Mouse (Mus musculus): ENCODE data around the gene Syt14. TPM values are rescaled to one million over a fixed set of nuclear protein-coding genes. Genes with fewer than 3 reads are reported as not detected.

Syt14 gene
- polyA plus RNA-seq, 1 experiment from 2014 or later = 1.7 TPM

DNA sequence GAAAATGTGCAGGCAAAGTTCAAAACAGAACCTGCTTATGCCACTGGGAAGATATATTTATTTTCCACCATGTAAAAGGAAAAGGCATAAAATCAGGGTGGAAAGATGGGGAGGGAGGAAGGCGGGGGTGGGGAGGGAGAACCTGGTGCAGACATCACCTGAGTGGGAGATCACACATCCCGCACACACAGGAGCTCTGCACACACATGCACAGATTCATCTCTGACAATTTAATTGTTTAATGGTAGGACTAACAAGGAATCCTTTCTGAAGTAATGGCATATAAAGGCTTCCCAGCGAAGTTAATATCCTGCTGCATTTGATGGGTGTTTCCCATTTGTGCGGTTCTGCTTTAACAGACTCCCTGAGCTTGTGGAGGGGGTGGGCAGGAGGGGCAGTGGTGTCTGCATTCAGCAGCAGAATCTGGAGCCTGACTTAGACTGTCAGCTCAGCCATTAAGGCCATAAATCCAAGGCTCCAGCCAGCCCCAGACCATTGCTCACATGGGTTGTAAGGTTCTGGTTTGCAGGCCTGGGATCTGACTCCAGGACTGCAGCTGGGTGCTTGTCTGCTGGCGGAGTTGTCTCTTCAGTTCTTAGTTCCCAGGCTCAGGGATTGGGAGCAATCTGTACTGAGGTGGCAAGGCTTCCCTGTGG is 174.1 kb downstream of the Syt14 start:
- 42% methylated on average over 5 of the region's 5 CpGs for WGBS
- H3K4me2 ChIP-seq (replicated peaks) = no peak overlapping the region
- H3K27ac ChIP-seq (replicated peaks) = peak overlapping the region; percentile 53
- ATAC-seq (ENCODE audit: insufficient number of reproducible peaks, low FRiP score, low TSS enrichment, low read depth) = no peak
- H3K9ac ChIP-seq = no peak overlapping the region
- 0 out of 2 replicates have a peak, but pooled peaks cover 5% of the 10 kb centered on the region for H3K27me3 ChIP-seq
- H3K4me1 ChIP-seq = peaks cover 40% of the 10 kb centered on the region
- H3K36me3 ChIP-seq = no peaks in the 10 kb centered on the region
- no peak overlapping the region for H3K4me3 ChIP-seq (replicated peaks)
- no peaks in the 10 kb centered on the region for H3K9me3 ChIP-seq (replicated peaks)

DNA sequence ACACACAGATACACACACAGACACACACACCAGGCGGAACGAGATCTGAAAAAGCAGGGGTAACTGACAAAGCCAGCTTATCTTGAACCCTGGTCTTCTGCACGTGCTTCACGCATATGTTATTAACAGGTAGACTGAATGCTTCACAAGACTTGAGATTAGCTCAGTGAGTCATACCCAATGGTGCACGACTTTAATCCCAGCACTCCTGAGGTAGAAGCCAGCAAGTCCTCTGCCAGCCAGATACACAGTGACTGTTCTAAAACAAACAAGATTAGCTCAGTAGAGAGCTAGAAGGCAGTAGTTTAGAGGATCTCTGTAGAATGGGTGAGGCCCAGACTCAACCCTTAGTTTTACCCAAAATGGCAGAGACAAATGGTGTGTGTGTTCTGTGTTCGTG is 175.3 kb downstream of the Syt14 start:
- 68% methylated on average over 6 of the region's 6 CpGs for WGBS

DNA sequence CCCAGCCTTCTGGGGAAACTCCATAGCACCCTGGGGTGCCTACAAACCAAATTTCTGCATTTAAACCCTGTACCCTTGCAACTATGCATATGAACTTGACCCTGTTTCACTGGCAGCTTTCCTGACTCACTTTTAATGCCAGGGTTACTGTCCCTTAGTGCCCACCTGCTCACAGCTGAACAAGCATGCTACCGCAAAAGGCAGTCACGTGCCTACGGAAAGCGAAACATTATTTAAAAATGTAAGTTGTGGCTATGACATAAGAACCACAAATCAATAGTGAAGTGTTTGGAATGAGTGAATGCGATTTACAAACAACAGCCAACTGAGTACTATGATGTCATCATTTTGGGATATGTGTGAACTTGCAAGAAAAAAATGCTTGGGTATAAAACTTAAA is 178.0 kb downstream of the Syt14 start:
- Histone ChIP-seq H3K4me1 (peaks cover 64% of the 10 kb centered on the region), H3K27ac (replicated peaks) (no peak overlapping the region), H3K36me3 (no peaks in the 10 kb centered on the region), H3K27me3 (0 out of 2 replicates have a peak, but pooled peaks cover 5% of the 10 kb centered on the region), H3K9me3 (replicated peaks) (no peaks in the 10 kb centered on the region), H3K9ac (no peak overlapping the region), H3K4me2 (replicated peaks) (no peak overlapping the region), H3K4me3 (replicated peaks) (no peak overlapping the region)
- WGBS = 82% methylated on average over 5 of the region's 5 CpGs
- ATAC-seq (ENCODE audit: insufficient number of reproducible peaks, low FRiP score, low TSS enrichment, low read depth) = no peak

More for the DNA sequence above, 175.3 kb downstream of the Syt14 start:
- Histone ChIP-seq H3K27me3 (0 out of 2 replicates have a peak, but pooled peaks cover 5% of the 10 kb centered on the region), H3K36me3 (no peaks in the 10 kb centered on the region), H3K27ac (replicated peaks) (no peak overlapping the region), H3K9me3 (replicated peaks) (no peaks in the 10 kb centered on the region), H3K9ac (no peak overlapping the region), H3K4me3 (replicated peaks) (no peak overlapping the region), H3K4me2 (replicated peaks) (no peak overlapping the region), H3K4me1 (peaks cover 46% of the 10 kb centered on the region)
- no peak for ATAC-seq (ENCODE audit: insufficient number of reproducible peaks, low FRiP score, low TSS enrichment, low read depth)

DNA sequence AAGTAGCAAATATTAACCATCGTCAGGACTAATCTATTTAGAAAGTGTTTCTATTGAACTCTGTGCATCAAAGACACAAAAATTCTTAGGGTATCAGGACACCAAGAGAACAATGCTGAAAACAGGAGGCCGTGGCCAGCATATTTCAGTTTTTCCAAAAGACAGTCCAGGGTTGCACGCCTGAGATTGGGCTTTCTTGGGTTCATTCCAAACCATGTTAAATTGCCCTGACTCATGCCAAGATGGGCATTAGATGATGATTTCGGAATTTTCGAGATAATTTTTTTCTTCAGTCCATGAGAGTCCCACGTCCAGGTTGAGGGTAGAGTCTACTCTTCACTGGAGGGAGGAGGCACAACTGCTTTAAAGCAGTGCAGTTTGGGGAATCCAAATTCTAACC is 178.6 kb downstream of the Syt14 start:
- 50% methylated on average over 6 of the region's 6 CpGs for WGBS
- no peak overlapping the region for H3K27ac ChIP-seq (replicated peaks)
- H3K9me3 ChIP-seq (replicated peaks) = no peaks in the 10 kb centered on the region
- no peak overlapping the region for H3K4me3 ChIP-seq (replicated peaks)
- 0 out of 2 replicates have a peak, but pooled peaks cover 5% of the 10 kb centered on the region for H3K27me3 ChIP-seq
- no peaks in the 10 kb centered on the region for H3K36me3 ChIP-seq
- no peak overlapping the region for H3K4me2 ChIP-seq (replicated peaks)
- H3K9ac ChIP-seq = no peak overlapping the region
- H3K4me1 ChIP-seq = peaks cover 64% of the 10 kb centered on the region
- ATAC-seq (ENCODE audit: insufficient number of reproducible peaks, low FRiP score, low TSS enrichment, low read depth) = no peak

DNA sequence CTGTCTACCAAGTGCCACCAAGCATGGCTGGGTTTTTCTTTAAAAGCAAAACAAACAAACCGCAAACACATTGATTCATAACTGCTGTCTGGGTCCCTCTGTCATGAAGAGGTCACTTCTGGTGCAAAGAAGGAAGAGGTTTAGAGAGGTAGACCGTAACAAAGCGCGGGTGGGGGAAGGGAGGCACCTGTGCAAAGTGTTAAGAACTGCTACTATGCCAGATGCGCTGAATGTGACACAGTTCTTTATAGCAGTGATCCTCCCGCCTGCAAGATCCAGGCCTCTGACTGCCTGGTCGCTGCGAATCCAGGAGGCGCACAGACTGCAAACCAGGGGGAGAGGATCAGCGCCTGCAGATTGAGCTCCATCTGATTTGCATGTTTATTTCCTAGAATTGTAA is 179.2 kb downstream of the Syt14 start:
- Histone ChIP-seq H3K27me3 (0 out of 2 replicates have a peak, but pooled peaks cover 5% of the 10 kb centered on the region), H3K9me3 (replicated peaks) (no peaks in the 10 kb centered on the region), H3K27ac (replicated peaks) (peak overlapping the region; percentile 99), H3K9ac (no peak overlapping the region), H3K4me3 (replicated peaks) (peak overlapping the region; percentile 87; the same call in 1 of the 2 replicates), H3K36me3 (no peaks in the 10 kb centered on the region), H3K4me1 (peaks cover 64% of the 10 kb centered on the region), H3K4me2 (replicated peaks) (peak overlapping the region; percentile 70)
- no peak for ATAC-seq (ENCODE audit: insufficient number of reproducible peaks, low FRiP score, low TSS enrichment, low read depth)
- WGBS = 20% methylated on average over 10 of the region's 10 CpGs

DNA sequence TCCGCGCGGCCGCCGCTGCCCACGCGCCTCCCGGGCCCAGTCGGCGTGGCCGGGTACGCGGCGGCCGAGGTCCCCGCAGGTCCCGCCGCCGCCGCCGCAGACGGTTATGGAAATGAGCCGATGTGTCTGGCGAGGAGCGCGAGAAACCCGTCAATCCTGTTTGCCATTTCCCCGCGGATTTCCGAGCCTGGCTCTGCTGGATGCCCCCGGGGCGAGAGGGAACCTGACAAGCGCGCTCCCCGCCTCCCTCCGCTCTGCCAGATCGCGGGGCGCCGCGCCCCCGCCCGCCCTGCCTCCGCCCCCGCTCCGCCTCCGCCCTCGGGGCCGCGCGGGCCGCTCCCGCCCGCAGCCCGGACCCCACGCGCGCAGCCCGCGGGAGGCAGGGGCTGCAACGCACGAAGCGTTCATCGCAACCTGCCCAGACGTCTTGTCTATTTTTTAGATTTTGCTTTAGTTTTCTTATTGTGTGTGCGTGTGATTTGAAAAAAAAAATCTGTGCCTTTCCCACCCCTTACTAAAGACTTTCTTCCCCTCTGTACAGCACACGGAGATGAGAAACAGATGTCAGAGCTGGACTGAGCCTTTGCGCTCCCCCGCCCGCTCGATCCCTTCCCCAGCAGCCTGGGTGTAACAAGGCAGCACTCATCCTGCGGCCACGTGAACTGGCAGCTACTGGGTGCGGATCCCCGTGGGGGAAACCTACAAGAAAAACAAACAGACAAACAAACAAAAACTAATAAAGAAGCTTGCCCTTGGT is 179.9 kb downstream of the Syt14 start, which contains the start of gene Sertad4:
TSS of gene Sertad4 (minus strand) at position 283 of the 757 bp plus-strand sequence.
- WGBS = under 1% methylated on average over 75 of the region's 75 CpGs
- H3K9ac ChIP-seq = peak within 1 kb of the TSS; percentile 90
- peak within 1 kb of the TSS; percentile 87 for H3K4me3 ChIP-seq (replicated peaks)
- no peaks in the 10 kb centered on the region for H3K9me3 ChIP-seq (replicated peaks)
- 0 out of 2 replicates have a peak, but pooled peaks cover 5% of the 10 kb centered on the region for H3K27me3 ChIP-seq
- H3K27ac ChIP-seq (replicated peaks) = peak within 1 kb of the TSS; percentile 99
- ATAC-seq (ENCODE audit: insufficient number of reproducible peaks, low FRiP score, low TSS enrichment, low read depth) = peak; percentile 84
- H3K4me2 ChIP-seq (replicated peaks) = peak within 1 kb of the TSS; percentile 70
- peaks cover 66% of the 10 kb centered on the region for H3K4me1 ChIP-seq
- 0 out of 2 replicates have a peak, but pooled peaks cover 2% of the 10 kb centered on the region for H3K36me3 ChIP-seq

DNA sequence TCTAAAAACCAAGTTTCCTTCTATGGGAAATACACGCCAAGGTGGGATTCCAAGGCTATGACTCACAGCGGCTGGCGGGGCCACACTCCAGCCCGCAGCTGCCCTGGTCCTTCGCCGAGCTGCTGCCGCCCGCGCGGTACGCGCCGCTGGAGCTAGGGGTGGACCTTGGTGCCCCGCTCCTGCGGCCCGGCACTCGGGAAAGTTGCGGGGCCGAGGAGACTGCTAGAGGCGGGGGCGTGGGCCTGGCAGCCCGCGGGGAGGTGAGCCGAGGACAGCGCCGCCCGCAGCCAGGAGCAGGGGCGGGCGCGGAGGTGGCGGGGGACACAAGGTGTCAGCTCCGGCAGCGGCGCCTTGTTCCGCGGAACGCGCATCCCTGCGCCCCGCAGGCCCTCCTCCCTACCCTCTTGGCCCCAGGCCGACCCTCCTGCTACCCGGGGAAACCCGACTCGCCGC is 180.7 kb downstream of the Syt14 start:
- H3K4me2 ChIP-seq (replicated peaks) = peak overlapping the region; percentile 70
- peaks cover 6% of the 10 kb centered on the region for H3K36me3 ChIP-seq
- no peaks in the 10 kb centered on the region for H3K9me3 ChIP-seq (replicated peaks)
- H3K4me3 ChIP-seq (replicated peaks) = peak overlapping the region; percentile 87
- 0 out of 2 replicates have a peak, but pooled peaks cover 5% of the 10 kb centered on the region for H3K27me3 ChIP-seq
- H3K27ac ChIP-seq (replicated peaks) = peak overlapping the region; percentile 99
- WGBS = under 1% methylated on average over 40 of the region's 45 CpGs
- peaks cover 69% of the 10 kb centered on the region for H3K4me1 ChIP-seq
- peak; percentile 51; the same call in 1 of the 2 replicates for ATAC-seq (ENCODE audit: insufficient number of reproducible peaks, low FRiP score, low TSS enrichment, low read depth)
- peak overlapping the region; percentile 90 for H3K9ac ChIP-seq

DNA sequence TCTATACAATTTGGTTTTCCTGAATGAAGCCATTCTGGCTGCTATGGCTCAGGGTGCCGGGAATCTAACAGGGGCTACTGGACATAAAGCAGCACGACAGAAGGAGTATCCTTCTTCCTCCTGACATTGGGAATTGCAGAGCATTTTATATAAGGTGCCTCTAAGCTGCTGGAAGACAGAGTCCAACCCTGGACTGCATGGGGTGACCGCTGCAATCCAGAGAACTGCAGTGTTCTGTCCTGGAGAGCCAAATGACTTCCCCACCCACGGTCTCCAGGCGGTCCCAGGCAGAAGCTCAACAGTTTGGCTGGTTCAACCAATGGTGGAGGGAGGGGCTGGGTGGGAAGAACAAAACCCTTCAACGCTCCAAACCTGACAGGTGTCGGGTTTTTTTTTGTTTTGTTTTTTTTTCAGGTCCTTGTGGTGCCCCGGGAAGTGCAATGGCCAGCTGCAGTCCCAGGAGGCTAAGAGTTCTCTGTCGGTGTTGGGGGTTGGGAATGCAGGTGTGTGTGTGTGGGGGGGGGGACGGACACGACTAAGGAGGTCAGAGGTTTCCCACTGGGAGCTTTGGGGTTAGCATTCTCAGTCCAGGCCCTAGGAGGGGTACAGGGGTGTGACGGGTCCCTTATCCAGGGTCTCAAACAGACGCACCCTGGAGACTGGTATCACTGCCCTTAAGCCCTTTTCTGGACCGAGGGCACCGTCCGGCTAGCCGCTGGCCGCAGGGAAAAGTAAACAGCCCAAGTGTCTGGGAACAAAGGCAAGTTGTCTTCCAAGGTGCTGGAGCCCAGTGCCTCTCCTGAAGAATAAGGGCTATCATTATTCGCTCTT is 181.4 kb downstream of the Syt14 start:
- Histone ChIP-seq H3K36me3 (peaks cover 12% of the 10 kb centered on the region), H3K9ac (peak overlapping the region; percentile 90), H3K27me3 (0 out of 2 replicates have a peak, but pooled peaks cover 5% of the 10 kb centered on the region), H3K4me3 (replicated peaks) (peak overlapping the region; percentile 87), H3K4me1 (peaks cover 69% of the 10 kb centered on the region), H3K9me3 (replicated peaks) (no peaks in the 10 kb centered on the region), H3K27ac (replicated peaks) (peak overlapping the region; percentile 99), H3K4me2 (replicated peaks) (peak overlapping the region; percentile 70)
- WGBS = 3% methylated on average over 19 of the region's 19 CpGs
- ATAC-seq (ENCODE audit: insufficient number of reproducible peaks, low FRiP score, low TSS enrichment, low read depth) = no peak

DNA sequence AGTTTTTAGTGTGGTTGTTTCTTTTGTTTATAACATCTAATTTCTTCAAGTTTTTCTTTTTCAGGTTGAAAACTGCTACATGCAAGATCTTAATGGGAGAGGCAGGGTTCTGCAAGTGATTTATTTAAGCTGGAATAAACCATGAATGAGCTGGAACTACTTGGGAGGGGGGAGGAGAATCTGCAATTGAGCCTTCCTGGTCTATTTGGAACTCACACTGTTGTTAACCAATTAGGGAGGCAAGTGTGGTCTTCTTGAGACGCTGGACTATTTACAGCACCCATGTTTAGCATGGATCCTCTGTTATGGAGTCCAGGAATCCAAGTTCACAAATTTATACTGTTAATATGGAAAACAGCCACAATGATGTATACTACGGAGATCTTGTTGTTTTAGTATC is 182.1 kb downstream of the Syt14 start:
- 0 out of 2 replicates have a peak, but pooled peaks cover 5% of the 10 kb centered on the region for H3K27me3 ChIP-seq
- H3K36me3 ChIP-seq = peaks cover 20% of the 10 kb centered on the region
- peak overlapping the region; percentile 90 for H3K9ac ChIP-seq
- H3K4me3 ChIP-seq (replicated peaks) = peak overlapping the region; percentile 87
- peaks cover 65% of the 10 kb centered on the region for H3K4me1 ChIP-seq
- 31% methylated on average over 2 of the region's 2 CpGs for WGBS
- no peak for ATAC-seq (ENCODE audit: insufficient number of reproducible peaks, low FRiP score, low TSS enrichment, low read depth)
- peak overlapping the region; percentile 99 for H3K27ac ChIP-seq (replicated peaks)
- no peaks in the 10 kb centered on the region for H3K9me3 ChIP-seq (replicated peaks)
- peak overlapping the region; percentile 70 for H3K4me2 ChIP-seq (replicated peaks)

DNA sequence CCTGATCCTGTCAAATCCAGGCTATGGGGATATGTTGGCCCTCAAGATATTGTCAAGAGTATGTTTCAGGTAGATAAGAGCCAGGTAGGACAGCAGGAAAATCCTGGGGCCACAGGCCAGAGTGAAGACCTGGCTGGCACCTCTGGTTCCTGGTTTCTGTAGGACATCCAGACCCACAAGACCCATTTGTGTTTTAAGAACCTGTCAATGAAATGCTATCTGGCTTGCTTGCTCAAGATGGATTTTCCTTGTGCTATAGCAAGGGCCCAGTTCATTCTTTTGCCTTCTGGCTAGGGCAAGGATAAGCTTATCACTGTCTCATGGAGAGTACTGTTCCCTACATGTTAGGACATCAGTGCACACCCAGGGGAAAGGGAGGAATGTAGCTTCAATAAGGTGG is 183.5 kb downstream of the Syt14 start:
- no peak for ATAC-seq (ENCODE audit: insufficient number of reproducible peaks, low FRiP score, low TSS enrichment, low read depth)
- H3K27me3 ChIP-seq = no peaks in the 10 kb centered on the region
- H3K9me3 ChIP-seq (replicated peaks) = no peaks in the 10 kb centered on the region
- H3K4me3 ChIP-seq (replicated peaks) = peak overlapping the region; percentile 87
- peaks cover 34% of the 10 kb centered on the region for H3K36me3 ChIP-seq
- H3K27ac ChIP-seq (replicated peaks) = peak overlapping the region; percentile 71
- H3K4me1 ChIP-seq = peaks cover 51% of the 10 kb centered on the region
- peak overlapping the region; percentile 70 for H3K4me2 ChIP-seq (replicated peaks)
- H3K9ac ChIP-seq = no peak overlapping the region
